Mouse (Mus musculus): ENCODE results near the gene Fbxw11. TPM values are rescaled to one million over a fixed set of nuclear protein-coding genes. Genes with fewer than 3 reads are reported as not detected.

Gene Fbxw11
- polyA plus RNA-seq, 1 experiment from 2014 or later = 95.8 TPM

DNA sequence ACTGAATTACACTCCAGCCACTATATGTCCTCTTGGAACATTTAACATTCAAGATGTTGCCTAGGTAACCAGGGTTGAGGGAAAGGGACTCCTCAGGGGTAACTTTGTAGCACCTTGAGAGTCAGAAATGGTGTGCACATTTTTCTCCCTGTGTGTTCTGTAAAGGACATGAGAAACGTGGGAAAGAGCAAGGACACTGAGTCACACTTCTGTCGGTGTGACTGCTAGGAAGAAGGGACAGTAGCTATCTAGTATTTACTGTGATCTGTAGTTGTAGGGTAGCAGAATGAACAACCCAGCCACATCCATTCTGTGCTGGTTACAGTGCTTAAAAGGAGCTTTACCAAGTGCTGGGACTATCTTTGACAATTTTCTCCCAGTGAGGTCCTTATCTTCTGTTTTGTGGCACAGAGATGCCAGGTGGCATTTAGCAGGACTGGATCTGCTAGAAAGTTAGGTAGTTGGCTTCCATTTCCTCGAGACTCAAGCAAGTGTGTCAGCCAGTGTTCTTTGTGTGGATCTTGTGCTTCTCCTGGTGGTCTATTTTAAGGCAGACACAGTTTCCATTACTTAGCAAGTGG, 57.5 kb downstream of the Fbxw11 start:
- H3K4me3 ChIP-seq (ENCODE audit: low read depth, low read length) = no peak overlapping the region

DNA sequence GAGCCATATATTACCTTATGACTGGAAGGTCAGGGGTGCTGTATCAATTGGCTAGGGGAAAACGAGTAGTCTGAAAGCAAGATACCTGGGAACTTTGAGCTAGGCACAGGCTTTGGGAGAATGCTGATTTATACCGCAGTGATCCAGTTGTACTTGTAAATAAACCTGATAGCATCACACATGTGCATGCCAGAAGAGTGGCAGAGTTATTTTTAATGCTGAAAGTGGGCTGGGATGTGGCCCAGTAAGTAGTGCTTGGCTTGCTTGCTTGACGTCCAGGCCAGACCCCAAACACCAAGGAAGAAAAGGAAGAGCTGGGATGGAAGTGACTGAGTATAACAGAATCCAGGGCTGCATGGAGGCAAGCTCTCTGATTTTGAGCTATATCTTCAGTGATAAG, 59.0 kb downstream of the Fbxw11 start:
- Histone ChIP-seq H3K27ac (ENCODE audit: low read depth, low read length) (no peak overlapping the region), H3K9ac (ENCODE audit: low read length) (no peak overlapping the region), H3K27me3 (ENCODE audit: control insufficient read depth, insufficient read depth, low read length) (no peaks in the 10 kb centered on the region), H3K9me3 (ENCODE audit: control insufficient read depth, low read length) (no peaks in the 10 kb centered on the region), H3K36me3 (ENCODE audit: control insufficient read depth, insufficient read depth, low read length) (no peaks in the 10 kb centered on the region), H3K4me1 (replicated peaks; ENCODE audit: control insufficient read depth, insufficient read depth, low read length) (peaks cover 3% of the 10 kb centered on the region; the same call in 1 of the 2 replicates), H3K4me2 (ENCODE audit: low read depth, low read length, severe bottlenecking) (no peak overlapping the region), H3K4me3 (ENCODE audit: low read depth, low read length) (no peak overlapping the region)
- DNase-seq (ENCODE audit: low spot score) = no peak
- ATAC-seq (replicated peaks; ENCODE audit: low FRiP score) = no peak
- WGBS = 81% methylated on average over 3 of the region's 3 CpGs

More for the DNA sequence above, 57.5 kb downstream of the Fbxw11 start:
- H3K36me3 ChIP-seq (ENCODE audit: control insufficient read depth, insufficient read depth, low read length) = no peaks in the 10 kb centered on the region
- H3K4me2 ChIP-seq (ENCODE audit: low read depth, low read length, severe bottlenecking) = no peak overlapping the region
- no peaks in the 10 kb centered on the region for H3K9me3 ChIP-seq (ENCODE audit: control insufficient read depth, low read length)
- ATAC-seq (replicated peaks; ENCODE audit: low FRiP score) = no peak
- H3K4me1 ChIP-seq (replicated peaks; ENCODE audit: control insufficient read depth, insufficient read depth, low read length) = peaks cover 3% of the 10 kb centered on the region; the same call in 1 of the 2 replicates
- WGBS = 91% methylated on average over 3 of the region's 3 CpGs
- H3K27me3 ChIP-seq (ENCODE audit: control insufficient read depth, insufficient read depth, low read length) = no peaks in the 10 kb centered on the region
- no peak for DNase-seq (ENCODE audit: low spot score)
- no peak overlapping the region for H3K27ac ChIP-seq (ENCODE audit: low read depth, low read length)
- H3K9ac ChIP-seq (ENCODE audit: low read length) = no peak overlapping the region

DNA sequence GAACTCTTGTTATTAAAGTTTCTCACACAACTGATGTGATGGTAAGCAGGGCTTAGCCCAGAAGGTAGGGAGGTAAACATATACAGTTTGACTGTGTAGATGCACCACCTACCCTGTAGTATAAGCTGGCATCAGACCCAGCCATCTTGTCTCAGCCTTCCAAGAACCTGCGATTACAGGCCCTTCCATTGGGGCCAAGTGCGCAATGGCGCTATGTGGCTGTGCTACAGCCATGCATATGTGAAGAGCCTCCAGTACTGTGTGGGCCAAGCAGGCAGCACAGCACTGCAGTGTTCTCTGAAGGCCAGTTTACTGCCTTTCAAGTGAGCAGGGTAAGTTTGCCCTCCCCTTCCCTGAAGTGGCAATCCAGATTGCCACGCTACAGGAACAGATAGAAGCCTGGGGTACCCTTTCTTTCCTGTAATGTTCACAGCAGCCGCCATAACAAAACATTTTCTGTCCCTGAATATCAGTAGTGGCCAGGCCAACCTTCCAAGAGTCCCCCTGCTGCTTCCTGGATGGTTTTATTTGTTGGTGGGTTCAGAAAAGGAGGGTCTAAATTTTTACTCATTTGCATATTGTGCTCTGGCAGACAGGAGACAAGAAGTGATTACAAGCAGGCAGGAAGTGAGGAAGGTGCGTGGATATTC, 61.8 kb downstream of the Fbxw11 start:
- no peak for DNase-seq (ENCODE audit: low spot score)
- no peak overlapping the region for H3K4me3 ChIP-seq (ENCODE audit: low read depth, low read length)
- no peak for ATAC-seq (replicated peaks; ENCODE audit: low FRiP score)
- H3K4me2 ChIP-seq (ENCODE audit: low read depth, low read length, severe bottlenecking) = no peak overlapping the region
- H3K27ac ChIP-seq (ENCODE audit: low read depth, low read length) = no peak overlapping the region
- no peaks in the 10 kb centered on the region for H3K9me3 ChIP-seq (ENCODE audit: control insufficient read depth, low read length)
- WGBS = 89% methylated on average over 6 of the region's 6 CpGs
- H3K36me3 ChIP-seq (ENCODE audit: control insufficient read depth, insufficient read depth, low read length) = no peaks in the 10 kb centered on the region
- peaks cover 4% of the 10 kb centered on the region; the same call in 1 of the 2 replicates for H3K4me1 ChIP-seq (replicated peaks; ENCODE audit: control insufficient read depth, insufficient read depth, low read length)
- no peak overlapping the region for H3K9ac ChIP-seq (ENCODE audit: low read length)
- no peaks in the 10 kb centered on the region for H3K27me3 ChIP-seq (ENCODE audit: control insufficient read depth, insufficient read depth, low read length)

DNA sequence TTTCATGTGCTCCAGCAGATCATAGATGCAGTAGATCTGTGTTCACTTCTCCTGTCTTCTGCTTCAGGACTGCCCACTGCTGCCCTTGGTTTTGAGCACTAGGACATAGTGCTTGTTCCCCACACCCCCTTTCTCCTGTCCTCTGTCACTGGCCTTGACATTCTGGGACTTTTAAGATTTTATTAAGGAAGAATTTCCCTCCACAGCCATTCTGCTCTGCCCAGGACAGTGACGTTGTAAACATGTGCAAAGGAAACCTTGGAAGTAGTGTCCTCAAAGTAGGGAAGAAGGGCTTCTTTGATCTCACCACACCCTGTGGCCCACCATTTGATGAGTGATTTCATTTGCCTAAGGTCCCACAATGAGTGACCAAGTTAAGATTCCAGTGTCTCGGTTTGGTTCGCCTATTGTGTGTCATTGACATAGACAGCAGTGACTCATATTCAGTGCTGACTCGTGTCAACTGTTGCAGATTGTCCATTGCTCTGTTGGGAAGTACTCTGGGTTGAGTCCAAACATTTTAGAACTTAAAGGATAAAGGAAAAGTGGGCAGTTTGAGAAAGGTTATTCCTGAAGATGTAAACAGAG, 64.0 kb downstream of the Fbxw11 start:
- Histone ChIP-seq H3K4me1 (replicated peaks; ENCODE audit: control insufficient read depth, insufficient read depth, low read length) (peaks cover 4% of the 10 kb centered on the region; the same call in 1 of the 2 replicates), H3K27me3 (ENCODE audit: control insufficient read depth, insufficient read depth, low read length) (no peaks in the 10 kb centered on the region), H3K9me3 (ENCODE audit: control insufficient read depth, low read length) (no peaks in the 10 kb centered on the region), H3K4me2 (ENCODE audit: low read depth, low read length, severe bottlenecking) (no peak overlapping the region), H3K4me3 (ENCODE audit: low read depth, low read length) (no peak overlapping the region), H3K36me3 (ENCODE audit: control insufficient read depth, insufficient read depth, low read length) (no peaks in the 10 kb centered on the region), H3K27ac (ENCODE audit: low read depth, low read length) (no peak overlapping the region), H3K9ac (ENCODE audit: low read length) (no peak overlapping the region)
- DNase-seq (ENCODE audit: low spot score) (no peak), ATAC-seq (replicated peaks; ENCODE audit: low FRiP score) (no peak)
- WGBS = 93% methylated on average over 4 of the region's 4 CpGs

DNA sequence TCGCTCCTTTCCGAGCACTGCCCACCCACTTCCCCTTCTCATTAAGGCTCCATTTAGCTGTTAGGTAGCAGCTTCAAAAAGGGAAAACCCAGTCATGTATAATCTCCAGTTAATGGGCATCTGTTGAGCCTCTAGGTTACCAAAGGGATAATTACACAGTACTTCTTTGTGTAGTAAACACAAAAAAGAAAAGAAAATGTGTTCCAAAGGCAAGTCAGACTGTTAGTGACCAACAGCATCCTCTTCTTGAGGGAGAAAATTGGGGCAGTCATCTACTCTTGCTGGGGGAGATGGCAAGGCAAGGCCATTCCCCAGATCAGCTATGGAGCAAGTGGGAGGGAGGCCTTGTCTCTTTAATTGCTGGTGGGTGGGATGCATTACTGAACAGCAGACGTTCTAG, 65.0 kb downstream of the Fbxw11 start:
- Histone ChIP-seq H3K4me2 (ENCODE audit: low read depth, low read length, severe bottlenecking) (no peak overlapping the region), H3K36me3 (ENCODE audit: control insufficient read depth, insufficient read depth, low read length) (no peaks in the 10 kb centered on the region), H3K27ac (ENCODE audit: low read depth, low read length) (no peak overlapping the region), H3K9ac (ENCODE audit: low read length) (no peak overlapping the region), H3K4me1 (replicated peaks; ENCODE audit: control insufficient read depth, insufficient read depth, low read length) (peaks cover 4% of the 10 kb centered on the region; the same call in 1 of the 2 replicates), H3K27me3 (ENCODE audit: control insufficient read depth, insufficient read depth, low read length) (no peaks in the 10 kb centered on the region), H3K9me3 (ENCODE audit: control insufficient read depth, low read length) (no peaks in the 10 kb centered on the region), H3K4me3 (ENCODE audit: low read depth, low read length) (no peak overlapping the region)
- ATAC-seq (replicated peaks; ENCODE audit: low FRiP score) (no peak; the same call in 1 of the 2 replicates), DNase-seq (ENCODE audit: low spot score) (no peak)
- WGBS = 31% methylated on average over 3 of the region's 3 CpGs

DNA sequence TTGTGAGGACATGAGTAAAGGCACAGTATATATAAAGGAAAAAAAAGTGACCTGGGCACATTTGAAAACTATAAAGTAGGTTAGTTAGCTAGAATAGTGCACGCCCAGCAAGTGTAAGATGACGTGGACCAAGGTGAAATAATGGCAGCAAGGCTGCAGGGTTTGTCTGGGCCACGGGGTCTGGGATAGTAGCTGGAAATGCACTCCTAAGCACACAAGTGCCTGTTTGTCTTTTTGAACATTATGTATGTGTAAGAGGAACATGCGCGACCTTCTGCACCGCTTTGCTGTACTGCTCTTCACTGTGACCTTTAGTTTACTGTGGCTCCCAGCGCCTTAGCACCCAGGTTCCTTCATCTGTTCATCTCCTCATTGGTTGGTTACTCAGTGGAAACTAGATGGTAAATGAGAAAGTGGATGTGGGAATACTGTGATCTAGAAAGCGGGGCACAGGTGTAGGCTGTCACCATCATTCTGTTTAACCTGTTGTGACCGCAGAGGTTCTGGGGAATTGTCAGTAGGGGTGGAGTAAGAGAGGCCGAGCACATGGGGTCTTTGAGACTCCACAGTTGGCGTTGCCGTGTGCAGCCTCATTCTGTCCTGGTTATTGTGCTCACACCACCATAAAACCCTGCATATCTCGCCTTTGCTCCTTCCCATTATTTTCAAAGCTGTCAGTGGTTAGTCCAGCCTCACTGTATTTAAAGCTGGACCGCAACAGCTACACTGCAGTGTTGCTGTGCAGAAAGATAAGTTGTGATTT, 66.4 kb downstream of the Fbxw11 start:
- Histone ChIP-seq H3K27ac (ENCODE audit: low read depth, low read length) (no peak overlapping the region), H3K4me1 (replicated peaks; ENCODE audit: control insufficient read depth, insufficient read depth, low read length) (0 out of 2 replicates have a peak, but pooled peaks cover 4% of the 10 kb centered on the region), H3K9ac (ENCODE audit: low read length) (no peak overlapping the region), H3K4me2 (ENCODE audit: low read depth, low read length, severe bottlenecking) (no peak overlapping the region), H3K27me3 (ENCODE audit: control insufficient read depth, insufficient read depth, low read length) (no peaks in the 10 kb centered on the region), H3K36me3 (ENCODE audit: control insufficient read depth, insufficient read depth, low read length) (no peaks in the 10 kb centered on the region), H3K4me3 (ENCODE audit: low read depth, low read length) (no peak overlapping the region), H3K9me3 (ENCODE audit: control insufficient read depth, low read length) (no peaks in the 10 kb centered on the region)
- ATAC-seq (replicated peaks; ENCODE audit: low FRiP score) (no peak), DNase-seq (ENCODE audit: low spot score) (no peak)
- 84% methylated on average over 14 of the region's 14 CpGs for WGBS

DNA sequence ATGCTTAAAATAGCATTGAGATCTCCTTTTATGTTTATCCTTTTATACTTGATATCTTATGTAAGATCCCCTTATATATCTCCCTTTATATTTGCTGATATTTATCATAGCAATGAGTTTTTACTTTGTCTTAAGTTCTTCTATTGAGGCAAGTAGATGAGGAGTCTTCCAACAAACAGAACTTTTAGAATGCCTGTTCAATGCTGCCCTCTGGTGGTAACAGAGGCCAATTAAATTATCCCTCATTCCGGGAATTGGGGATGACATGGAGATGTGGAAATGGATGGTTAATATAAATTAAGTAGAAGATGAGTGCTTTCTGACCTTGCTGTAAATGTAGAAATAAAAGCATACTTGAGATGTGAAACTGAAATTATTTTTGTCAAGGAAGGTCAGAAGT, 67.0 kb downstream of the Fbxw11 start:
- H3K27me3 ChIP-seq (ENCODE audit: control insufficient read depth, insufficient read depth, low read length) = no peaks in the 10 kb centered on the region
- H3K4me1 ChIP-seq (replicated peaks; ENCODE audit: control insufficient read depth, insufficient read depth, low read length) = 0 out of 2 replicates have a peak, but pooled peaks cover 2% of the 10 kb centered on the region
- H3K9ac ChIP-seq (ENCODE audit: low read length) = no peak overlapping the region
- 29% methylated on average over 1 of the region's 1 CpGs for WGBS
- H3K9me3 ChIP-seq (ENCODE audit: control insufficient read depth, low read length) = no peaks in the 10 kb centered on the region
- no peak overlapping the region for H3K27ac ChIP-seq (ENCODE audit: low read depth, low read length)
- H3K4me2 ChIP-seq (ENCODE audit: low read depth, low read length, severe bottlenecking) = no peak overlapping the region
- no peaks in the 10 kb centered on the region for H3K36me3 ChIP-seq (ENCODE audit: control insufficient read depth, insufficient read depth, low read length)
- DNase-seq (ENCODE audit: low spot score) (peak; percentile 57), ATAC-seq (replicated peaks; ENCODE audit: low FRiP score) (no peak)
- no peak overlapping the region for H3K4me3 ChIP-seq (ENCODE audit: low read depth, low read length)

DNA sequence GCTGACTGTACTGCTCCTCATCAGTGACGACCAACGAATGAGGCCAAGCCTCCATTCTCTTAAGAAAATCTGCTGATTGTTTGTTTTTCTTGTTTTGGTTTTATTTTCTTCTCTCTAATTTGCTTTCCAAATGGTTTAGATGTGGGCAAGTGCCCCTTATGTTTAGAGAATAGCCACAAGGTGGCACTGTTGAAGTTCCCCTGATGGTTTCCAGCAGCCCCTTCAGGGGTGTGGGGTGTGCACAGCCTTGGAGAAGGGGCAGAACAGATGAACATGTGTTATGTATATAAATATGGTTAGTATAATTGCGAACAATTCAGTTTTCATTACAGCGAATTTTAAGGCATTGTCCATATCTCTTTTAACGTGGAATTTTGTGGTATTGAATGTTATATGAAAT, 71.7 kb downstream of the Fbxw11 start:
- no peaks in the 10 kb centered on the region for H3K27me3 ChIP-seq (ENCODE audit: control insufficient read depth, insufficient read depth, low read length)
- no peaks in the 10 kb centered on the region for H3K9me3 ChIP-seq (ENCODE audit: control insufficient read depth, low read length)
- DNase-seq (ENCODE audit: low spot score) = no peak
- 0 out of 2 replicates have a peak, but pooled peaks have one; percentile 46 for ATAC-seq (replicated peaks; ENCODE audit: low FRiP score)
- no peak overlapping the region for H3K4me2 ChIP-seq (ENCODE audit: low read depth, low read length, severe bottlenecking)
- H3K4me3 ChIP-seq (ENCODE audit: low read depth, low read length) = no peak overlapping the region
- H3K36me3 ChIP-seq (ENCODE audit: control insufficient read depth, insufficient read depth, low read length) = no peaks in the 10 kb centered on the region
- 69% methylated on average over 5 of the region's 5 CpGs for WGBS
- H3K27ac ChIP-seq (ENCODE audit: low read depth, low read length) = no peak overlapping the region
- no peaks in the 10 kb centered on the region for H3K4me1 ChIP-seq (replicated peaks; ENCODE audit: control insufficient read depth, insufficient read depth, low read length)
- H3K9ac ChIP-seq (ENCODE audit: low read length) = no peak overlapping the region
